In genomic region chr16:31465630-31466029, GRCm38 (mm10) we compare ENCODE assay signal across 10 mouse cellular contexts. TPM values are rescaled to one million over a fixed set of nuclear protein-coding genes. Genes with fewer than 3 reads are reported as not detected.
A peak's percentile ranks its signal among the peaks of the same experiment; 100 is the strongest.
DNase-seq lines count a peak whose midpoint lies in the region; ATAC-seq and TF ChIP-seq lines count a peak whose summit lies in the region.
"Had no signal": no experiment of that assay in that cellular context is flagged by ENCODE, and none has a peak within 500 bp of the region (broad histone marks: within the 10 kb centered on the region; RNA-seq: fewer than 3 reads in every experiment).

No protein-coding gene starts in this region.

- in situ Hi-C loops in Patski (cut with MboI; ENCODE audit: low pct_unique_long_range_greater_than_20kb): no loop called here

- CTCF ChIA-PET in Patski (lab: Charles Lee): interaction anchor here (0.7 to 1.3 kb wide), 5 partner anchors 10 to 259 kb away, joined by 3 to 4 read pairs (median 3); no protein-coding TSS in a partner anchor

- peak; percentile 20 to 46 for DNase-seq in heart, adult 2 months
- peak; percentile 77 for DNase-seq in 3T3-L1 (ENCODE audit: low read depth, low spot score)
- DNase-seq in Patski (ENCODE audit: low read depth, low spot score): no peak
- peak; percentile 72 for DNase-seq in gastrocnemius, adult 2 months
- peak; percentile 77 for DNase-seq in layer of hippocampus, adult 11-12 months (ENCODE audit: low spot score)
- peak; percentile 47 for DNase-seq in mesoderm, embryonic 11.5 days (ENCODE audit: low read depth, low spot score)

- no peak for TF ChIP-seq EP300 in heart, adult 2 months (IDR thresholded peaks at IDR 0.05; ENCODE audit: insufficient read depth, low read depth, low read length)

- no peak for ATAC-seq in heart, embryonic 12.5 days (ENCODE audit: insufficient number of reproducible peaks, low FRiP score)
- peak; percentile 47 for ATAC-seq in Patski
- no peak for ATAC-seq in hindbrain, embryonic 13.5 days (ENCODE audit: low FRiP score)

- POLR2A ChIA-PET in Patski (lab: Charles Lee): interaction anchor here (1.0 kb wide), 1 partner anchor 237 kb away, joined by 4 read pairs; no protein-coding TSS in a partner anchor

- intact Hi-C loops in heart, adult 2 months (cut with DNase I): no loop called here
- intact Hi-C loops in gastrocnemius, adult 2 months (cut with DNase I): loop anchor here (5.0 kb wide), 1 partner anchor 257 kb away; no protein-coding TSS in a partner anchor

- no peaks in the 10 kb centered on the region for H3K4me1 ChIP-seq in heart, adult 2 months (ENCODE audit: control insufficient read depth, insufficient read depth, low read length)
- H3K4me1 ChIP-seq in heart, embryonic 12.5 days (replicated peaks): peaks cover 5% of the 10 kb centered on the region
- no peaks in the 10 kb centered on the region for H3K4me1 ChIP-seq in hindbrain, embryonic 13.5 days (replicated peaks)

- H3K36me3 ChIP-seq in heart, adult 2 months (ENCODE audit: control insufficient read depth, insufficient read depth, low read length): no peaks in the 10 kb centered on the region
- H3K36me3 ChIP-seq in heart, embryonic 12.5 days: no peaks in the 10 kb centered on the region
- no peaks in the 10 kb centered on the region for H3K36me3 ChIP-seq in hindbrain, embryonic 13.5 days
- H3K36me3 ChIP-seq: hindbrain, embryonic 15.5 days had no signal

- no peak for TF ChIP-seq POLR2A in heart, adult 2 months (IDR thresholded peaks at IDR 0.05; ENCODE audit: insufficient read depth, low read depth, low read length)

- H3K9ac ChIP-seq in heart, adult 2 months (ENCODE audit: low read depth, low read length): no peak overlapping the region
- H3K9ac ChIP-seq in heart, embryonic 12.5 days: no peak overlapping the region
- no peak overlapping the region for H3K9ac ChIP-seq in hindbrain, embryonic 13.5 days
- H3K9ac ChIP-seq: hindbrain, embryonic 15.5 days had no signal

- no peak overlapping the region for H3K27ac ChIP-seq in heart, adult 2 months
- H3K27ac ChIP-seq in heart, embryonic 12.5 days (ENCODE audit: poor library complexity, severe bottlenecking): no peak overlapping the region
- H3K27ac ChIP-seq in gastrocnemius, adult 2 months: no peak overlapping the region
- no peak overlapping the region for H3K27ac ChIP-seq in hindbrain, embryonic 13.5 days
- H3K27ac ChIP-seq: hindbrain, embryonic 15.5 days had no signal

- peak; percentile 76 for TF ChIP-seq CTCF in heart, adult 2 months (IDR thresholded peaks at IDR 0.05)
- TF ChIP-seq CTCF in Patski (IDR thresholded peaks at IDR 0.05): peak; percentile 86
- peak; percentile 80 for TF ChIP-seq CTCF in gastrocnemius, adult 2 months (IDR thresholded peaks at IDR 0.05)

- H3K4me3 ChIP-seq in heart, adult 2 months: no peak overlapping the region
- H3K4me3 ChIP-seq in heart, embryonic 12.5 days: no peak overlapping the region
- H3K4me3 ChIP-seq in gastrocnemius, adult 2 months: no peak overlapping the region
- no peak overlapping the region for H3K4me3 ChIP-seq in hindbrain, embryonic 13.5 days
- H3K4me3 ChIP-seq: hindbrain, embryonic 15.5 days; myocyte had no signal

- no peak overlapping the region for H3K4me2 ChIP-seq in heart, embryonic 12.5 days
- H3K4me2 ChIP-seq in hindbrain, embryonic 13.5 days: no peak overlapping the region
- H3K4me2 ChIP-seq: hindbrain, embryonic 15.5 days had no signal

- H3K27me3 ChIP-seq in heart, adult 2 months (ENCODE audit: control insufficient read depth, insufficient read depth, low read length): no peaks in the 10 kb centered on the region
- peaks cover 21% of the 10 kb centered on the region for H3K27me3 ChIP-seq in heart, embryonic 12.5 days (replicated peaks)
- H3K27me3 ChIP-seq in Patski: no peaks in the 10 kb centered on the region
- H3K27me3 ChIP-seq in hindbrain, embryonic 13.5 days: no peaks in the 10 kb centered on the region; the same call in 1 of the 2 replicates
- H3K27me3 ChIP-seq: hindbrain, embryonic 15.5 days had no signal

- 22% methylated on average over 4 of the region's 4 CpGs for WGBS in heart, adult 2 months
- WGBS in heart, embryonic 12.5 days: 40% methylated on average over 4 of the region's 4 CpGs
- WGBS in hindbrain, embryonic 13.5 days: 27% methylated on average over 4 of the region's 4 CpGs

- H3K79me2 ChIP-seq in heart, adult 2 months (replicated peaks; ENCODE audit: control insufficient read depth, insufficient read depth, low read length): no peaks in the 10 kb centered on the region

- peaks cover 4% of the 10 kb centered on the region; the same call in 1 of the 2 replicates for H3K9me3 ChIP-seq in heart, embryonic 12.5 days (replicated peaks)
- no peaks in the 10 kb centered on the region for H3K9me3 ChIP-seq in hindbrain, embryonic 13.5 days
- H3K9me3 ChIP-seq: hindbrain, embryonic 15.5 days had no signal

RNA-seq across cellular contexts. Expression of gene Bdh1, which starts 43.5 kb away (rescaled TPM):
- total RNA-seq in heart, adult 2 months (2021): 100 to 1,000 TPM; 134 to 159 TPM
- 23.3 and 61.3 TPM in 2 replicates for polyA plus RNA-seq in heart, adult 2 months (2012; rRNA removed)
- polyA plus RNA-seq in heart, embryonic 12.5 days (2016; fragmentation: Nextera tagmentation; extraction: Ambion mirVana): 12.5 and 15.6 TPM in 2 replicates
- polyA plus RNA-seq in Patski (2021): 26.7 TPM
- total RNA-seq in gastrocnemius, adult 2 months (2021): 100 to 1,000 TPM in 1 of 2 experiments, 10 to 100 TPM in 1; 71.4 to 144 TPM
- polyA plus RNA-seq in hindbrain, embryonic 13.5 days (2015; fragmentation: Nextera tagmentation; extraction: Ambion mirVana): 76.1 and 90.8 TPM in 2 replicates
